Mouse (Mus musculus) cerebellum, adult 2 months (tissue): ENCODE data around the gene Rpl23a. TPM values are rescaled to one million over a fixed set of nuclear protein-coding genes. Genes with fewer than 3 reads are reported as not detected.

Experiments used
- DNase-seq, 2 experiments: peaks; one replicate each; pipeline ENCODE4 v3.0.0; 2021
- H3K27ac ChIP-seq: fragments of 200-500 bp; 2 replicates; pipeline ENCODE4 v1.5.1; 2012; ENCODE audit warnings: low read length, control low read depth, inconsistent platforms; ENCODE audit not compliant: insufficient read depth
- H3K27me3 ChIP-seq: fragments of 200-500 bp; 2 replicates; pipeline ENCODE4 v1.6.1; 2012; ENCODE audit warnings: inconsistent platforms, mild to moderate bottlenecking, low read length, moderate library complexity; ENCODE audit not compliant: control insufficient read depth, insufficient read depth
- H3K4me1 ChIP-seq: fragments of 200-500 bp; 2 replicates; pipeline ENCODE4 v1.6.1; 2011; ENCODE audit warnings: low read length; ENCODE audit not compliant: control insufficient read depth, insufficient read depth
- H3K4me3 ChIP-seq: fragments of 200-500 bp; replicated peaks from 2 replicates; pipeline ENCODE3; 2011; ENCODE audit warnings: mild to moderate bottlenecking, low read depth, low read length, control low read depth; ENCODE audit not compliant: insufficient read depth
- CTCF ChIP-seq: fragments of 200-500 bp; IDR thresholded peaks from 2 replicates; pipeline ENCODE4 v1.5.1; 2011; ENCODE audit warnings: low read depth, mild to moderate bottlenecking, control low read depth, low read length, moderate library complexity, borderline replicate concordance; ENCODE audit not compliant: insufficient read depth
- POLR2A ChIP-seq: fragments of 200-500 bp; IDR thresholded peaks from 2 replicates; pipeline ENCODE4 v1.6.1; 2011; ENCODE audit warnings: low read length, control low read depth, borderline replicate concordance; ENCODE audit not compliant: insufficient read depth
- WGBS: fragments of 180-500 bp; shearing (Covaris S2); methylation state at CpG from one replicate; pipeline ENCODE4 v1.1.7; 2018; 5-methylcytosine and 5-hydroxymethylcytosine counted together
- polyA plus RNA-seq: library from polyadenylated mRNA; depleted of rRNA; stranded (reverse); fragments of >200 nt; gene quantifications from 2 replicates; pipeline ENCODE4 v1.2.3, GENCODE M21; 2012

The Rpl23a gene
- polyA plus RNA-seq, 1 experiment: 1,182 TPM

GRCm38 (mm10) chr11:78179438-78179999 is 3.9 kb downstream of the Rpl23a start:
- no peak for DNase-seq
- TF ChIP-seq CTCF (no peak), POLR2A (no peak)
- no peaks in the 10 kb centered on the region for H3K27me3 ChIP-seq
- no peak overlapping the region for H3K27ac ChIP-seq
- no peak overlapping the region for H3K4me3 ChIP-seq
- WGBS: 36% methylated on average over 8 of the region's 8 CpGs
- peaks cover 5% of the 10 kb centered on the region for H3K4me1 ChIP-seq

- WGBS: 15% methylated on average over 29 of the region's 29 CpGs
- H3K27ac ChIP-seq: no peak overlapping the region
- TF ChIP-seq CTCF (no peak), POLR2A (no peak)
- H3K4me1 ChIP-seq: peaks cover 5% of the 10 kb centered on the region
- H3K4me3 ChIP-seq: peak overlapping the region; percentile 45
- peak; percentile 49 to 51 for DNase-seq
- no peaks in the 10 kb centered on the region for H3K27me3 ChIP-seq
These were observed 4.4 kb downstream of the Rpl23a start for GRCm38 (mm10) chr11:78178859-78179437.

GRCm38 (mm10) chr11:78177903-78178858 is 5.2 kb downstream of the Rpl23a start:
- peak; percentile 87 to 93 for DNase-seq
- peak overlapping the region; percentile 49 for H3K4me3 ChIP-seq
- H3K27me3 ChIP-seq: no peaks in the 10 kb centered on the region
- H3K4me1 ChIP-seq: peaks cover 5% of the 10 kb centered on the region
- TF ChIP-seq POLR2A: no peak
- TF ChIP-seq CTCF: peak; percentile 95
- H3K27ac ChIP-seq: no peak overlapping the region
- WGBS: 2% methylated on average over 78 of the region's 84 CpGs

GRCm38 (mm10) chr11:78177437-78177836 is 5.9 kb downstream of the Rpl23a start:
- no peaks in the 10 kb centered on the region for H3K27me3 ChIP-seq
- WGBS: 4% methylated on average over 10 of the region's 10 CpGs
- H3K4me3 ChIP-seq: peak overlapping the region; percentile 49
- DNase-seq: no peak
- TF ChIP-seq POLR2A (no peak), CTCF (no peak)
- H3K4me1 ChIP-seq: peaks cover 5% of the 10 kb centered on the region
- H3K27ac ChIP-seq: no peak overlapping the region

GRCm38 (mm10) chr11:78176905-78177331 is 6.5 kb downstream of the Rpl23a start:
- DNase-seq: no peak
- Histone ChIP-seq H3K27me3 (no peaks in the 10 kb centered on the region), H3K4me3 (peak overlapping the region; percentile 97), H3K4me1 (peaks cover 5% of the 10 kb centered on the region), H3K27ac (no peak overlapping the region)
- WGBS: under 1% methylated on average over 23 of the region's 23 CpGs
- no peak for TF ChIP-seq CTCF

GRCm38 (mm10) chr11:78176402-78176862 is 7.0 kb downstream of the Rpl23a start, which contains the start of the genes Nek8 and Tlcd1:
TSS of gene Nek8 (minus strand) at chr11:78176675.
TSS of gene Tlcd1 (plus strand) at chr11:78176711.
- Histone ChIP-seq H3K4me3 (peak within 1 kb of the TSS; percentile 97), H3K27me3 (no peaks in the 10 kb centered on the region), H3K4me1 (peaks cover 5% of the 10 kb centered on the region), H3K27ac (no peak within 1 kb of the TSS)
- under 1% methylated on average over 32 of the region's 32 CpGs for WGBS
- TF ChIP-seq CTCF (no peak), POLR2A (no peak)
- DNase-seq: peak; percentile 78 to 79

- under 1% methylated on average over 10 of the region's 10 CpGs for WGBS
- H3K27me3 ChIP-seq: no peaks in the 10 kb centered on the region
- H3K4me1 ChIP-seq: peaks cover 5% of the 10 kb centered on the region
- no peak for TF ChIP-seq CTCF
- no peak for TF ChIP-seq POLR2A
- H3K4me3 ChIP-seq: peak overlapping the region; percentile 97
- no peak overlapping the region for H3K27ac ChIP-seq
- DNase-seq: no peak
These were observed 7.5 kb downstream of the Rpl23a start for GRCm38 (mm10) chr11:78175771-78176401.
